Mouse (Mus musculus) embryonic facial prominence, embryonic 13.5 days (tissue): Measurements from ENCODE around the gene Il11ra1. TPM values are rescaled to one million over a fixed set of nuclear protein-coding genes. Genes with fewer than 3 reads are reported as not detected.

Source experiments
- ATAC-seq: fragments of 200-750 bp; cut with Nextera tagmentation; 2 replicates; pipeline ENCODE4 v1.8.0; 2017; ENCODE audit warnings: low read depth; ENCODE audit not compliant: insufficient number of reproducible peaks, insufficient read depth, low FRiP score, low TSS enrichment
- H3K27ac ChIP-seq: fragments of 300-500 bp; sonication (generic); 2 replicates; pipeline ENCODE4 v1.5.1; 2015; ENCODE audit warnings: moderate library complexity, mild to moderate bottlenecking, inconsistent platforms
- H3K27me3 ChIP-seq: fragments of 300-500 bp; sonication (generic); 2 replicates; pipeline ENCODE4 v1.6.1; 2015; ENCODE audit warnings: mild to moderate bottlenecking, inconsistent platforms
- H3K36me3 ChIP-seq: fragments of 300-500 bp; sonication (generic); 2 replicates; pipeline ENCODE4 v1.6.1; 2015; ENCODE audit warnings: mild to moderate bottlenecking, inconsistent platforms
- H3K4me1 ChIP-seq: fragments of 300-500 bp; sonication (generic); 2 replicates; pipeline ENCODE4 v1.6.1; 2015; ENCODE audit warnings: inconsistent platforms
- H3K4me2 ChIP-seq: fragments of 300-500 bp; sonication (generic); 2 replicates; pipeline ENCODE4 v1.6.1; 2015; ENCODE audit warnings: moderate library complexity, mild to moderate bottlenecking, inconsistent platforms
- H3K4me3 ChIP-seq: fragments of 300-500 bp; sonication (generic); 2 replicates; pipeline ENCODE4 v1.5.1; 2015; ENCODE audit warnings: mild to moderate bottlenecking, inconsistent platforms
- H3K9ac ChIP-seq: fragments of 300-500 bp; sonication (generic); 2 replicates; pipeline ENCODE4 v1.6.1; 2015; ENCODE audit warnings: mild to moderate bottlenecking, inconsistent platforms
- H3K9me3 ChIP-seq: fragments of 300-500 bp; sonication (generic); 2 replicates; pipeline ENCODE4 v1.6.1; 2016; ENCODE audit warnings: inconsistent platforms
- WGBS: fragments of 180-500 bp; shearing (Covaris S2); methylation state at CpG from one replicate; pipeline ENCODE4 v1.1.7; 2015; ENCODE audit warnings: mixed read lengths; 5-methylcytosine and 5-hydroxymethylcytosine counted together
- polyA plus RNA-seq: library from polyadenylated mRNA; unstranded; fragments of >200 nt; fragmentation: Nextera tagmentation; extraction: Ambion mirVana; gene quantifications from 2 replicates; pipeline ENCODE4 v1.2.1, GENCODE M21; 2015

Il11ra1 gene
- polyA plus RNA-seq, 1 experiment from 2014 or later = 427 TPM

GRCm38 (mm10) chr4:41712421-41713196 is 12.8 kb downstream of the Il11ra1 start:
- H3K4me1 ChIP-seq = peaks cover 54% of the 10 kb centered on the region
- peak overlapping the region; percentile 83 for H3K27ac ChIP-seq
- H3K36me3 ChIP-seq = peaks cover 17% of the 10 kb centered on the region
- H3K4me3 ChIP-seq = peak overlapping the region; percentile 82
- no peaks in the 10 kb centered on the region for H3K9me3 ChIP-seq
- WGBS = 43% methylated on average over 31 of the region's 31 CpGs
- no peaks in the 10 kb centered on the region for H3K27me3 ChIP-seq
- no peak for ATAC-seq
- H3K9ac ChIP-seq = peak overlapping the region; percentile 93
- H3K4me2 ChIP-seq = peak overlapping the region; percentile 78

- Histone ChIP-seq H3K27me3 (no peaks in the 10 kb centered on the region), H3K4me2 (peak within 1 kb of the TSS; percentile 78), H3K27ac (peak within 1 kb of the TSS; percentile 83), H3K4me3 (peak within 1 kb of the TSS; percentile 82), H3K4me1 (peaks cover 48% of the 10 kb centered on the region), H3K36me3 (peaks cover 24% of the 10 kb centered on the region), H3K9me3 (no peaks in the 10 kb centered on the region), H3K9ac (peak within 1 kb of the TSS; percentile 93)
- ATAC-seq = peak; percentile 38; the same call in 1 of the 2 replicates
- under 1% methylated on average over 61 of the region's 61 CpGs for WGBS
Measured at GRCm38 (mm10) chr4:41713197-41714067, 13.6 kb downstream of the Il11ra1 start, which contains the start of gene Rpp25l. TSS of gene Rpp25l (minus strand) at chr4:41713534.

- H3K9me3 ChIP-seq = no peaks in the 10 kb centered on the region
- no peaks in the 10 kb centered on the region for H3K27me3 ChIP-seq
- H3K4me1 ChIP-seq = peaks cover 48% of the 10 kb centered on the region
- 11% methylated on average over 8 of the region's 8 CpGs for WGBS
- H3K9ac ChIP-seq = peak overlapping the region; percentile 93; the same call in 1 of the 2 replicates
- no peak overlapping the region for H3K27ac ChIP-seq
- peak overlapping the region; percentile 78 for H3K4me2 ChIP-seq
- no peak for ATAC-seq
- H3K36me3 ChIP-seq = peaks cover 31% of the 10 kb centered on the region
- H3K4me3 ChIP-seq = peak overlapping the region; percentile 82
Measured at GRCm38 (mm10) chr4:41714276-41714675, 14.5 kb downstream of the Il11ra1 start.

GRCm38 (mm10) chr4:41715082-41715481 is 15.3 kb downstream of the Il11ra1 start:
- Histone ChIP-seq H3K4me3 (no peak overlapping the region), H3K9ac (no peak overlapping the region), H3K4me1 (peaks cover 48% of the 10 kb centered on the region), H3K4me2 (0 out of 2 replicates have a peak overlapping the region, but pooled peaks have one; percentile 78), H3K27ac (no peak overlapping the region), H3K27me3 (no peaks in the 10 kb centered on the region), H3K36me3 (peaks cover 38% of the 10 kb centered on the region), H3K9me3 (no peaks in the 10 kb centered on the region)
- 76% methylated on average over 8 of the region's 8 CpGs for WGBS
- ATAC-seq = no peak

- ATAC-seq = no peak
- Histone ChIP-seq H3K9me3 (no peaks in the 10 kb centered on the region), H3K4me2 (no peak overlapping the region), H3K27me3 (no peaks in the 10 kb centered on the region), H3K4me3 (no peak overlapping the region), H3K27ac (no peak overlapping the region), H3K36me3 (peaks cover 35% of the 10 kb centered on the region), H3K4me1 (peaks cover 48% of the 10 kb centered on the region), H3K9ac (no peak overlapping the region)
- WGBS = 81% methylated on average over 5 of the region's 5 CpGs
Measured at GRCm38 (mm10) chr4:41715596-41715995, 15.8 kb downstream of the Il11ra1 start.

- H3K27ac ChIP-seq = peak overlapping the region; percentile 55
- no peak for ATAC-seq
- H3K4me1 ChIP-seq = peaks cover 44% of the 10 kb centered on the region
- peak overlapping the region; percentile 52 for H3K9ac ChIP-seq
- no peaks in the 10 kb centered on the region for H3K27me3 ChIP-seq
- H3K9me3 ChIP-seq = no peaks in the 10 kb centered on the region
- no peak overlapping the region for H3K4me3 ChIP-seq
- 22% methylated on average over 6 of the region's 6 CpGs for WGBS
- no peak overlapping the region; the same call in 1 of the 2 replicates for H3K4me2 ChIP-seq
- peaks cover 35% of the 10 kb centered on the region for H3K36me3 ChIP-seq
Measured at GRCm38 (mm10) chr4:41716834-41717233, 17.0 kb downstream of the Il11ra1 start.

GRCm38 (mm10) chr4:41722918-41723351 is 23.1 kb downstream of the Il11ra1 start, which contains the start of gene Dctn3:
TSS of gene Dctn3 (minus strand) at chr4:41723170.
- no peak within 1 kb of the TSS for H3K27ac ChIP-seq
- under 1% methylated on average over 27 of the region's 27 CpGs for WGBS
- H3K4me2 ChIP-seq = peak within 1 kb of the TSS; percentile 78

GRCm38 (mm10) chr4:41726826-41727621 is 27.2 kb downstream of the Il11ra1 start:
- no peaks in the 10 kb centered on the region for H3K9me3 ChIP-seq
- H3K4me2 ChIP-seq = no peak overlapping the region
- no peak for ATAC-seq
- H3K36me3 ChIP-seq = no peaks in the 10 kb centered on the region
- H3K27me3 ChIP-seq = peaks cover 81% of the 10 kb centered on the region
- H3K4me1 ChIP-seq = peaks cover 30% of the 10 kb centered on the region
- no peak overlapping the region for H3K27ac ChIP-seq
- no peak overlapping the region for H3K9ac ChIP-seq
- no peak overlapping the region for H3K4me3 ChIP-seq
- 13% methylated on average over 20 of the region's 20 CpGs for WGBS

More at GRCm38 (mm10) chr4:41722918-41723351, 23.1 kb downstream of the Il11ra1 start, which contains the start of gene Dctn3:
- peaks cover 44% of the 10 kb centered on the region for H3K27me3 ChIP-seq
- peak within 1 kb of the TSS; percentile 89 for H3K9ac ChIP-seq
- ATAC-seq = peak; percentile 82
- H3K4me1 ChIP-seq = peaks cover 27% of the 10 kb centered on the region
- peaks cover 19% of the 10 kb centered on the region for H3K36me3 ChIP-seq
- no peaks in the 10 kb centered on the region for H3K9me3 ChIP-seq
- peak within 1 kb of the TSS; percentile 82 for H3K4me3 ChIP-seq

- Histone ChIP-seq H3K9me3 (no peaks in the 10 kb centered on the region), H3K9ac (peak within 1 kb of the TSS; percentile 52)
Measured at GRCm38 (mm10) chr4:41731052-41731765, 31.4 kb downstream of the Il11ra1 start, which contains the start of gene Arid3c. TSS of gene Arid3c (minus strand) at chr4:41731142.

GRCm38 (mm10) chr4:41737602-41738255 is 37.9 kb downstream of the Il11ra1 start:
- H3K4me1 ChIP-seq = peaks cover 16% of the 10 kb centered on the region
- H3K9me3 ChIP-seq = no peaks in the 10 kb centered on the region
- 43% methylated on average over 8 of the region's 8 CpGs for WGBS
- peaks cover 12% of the 10 kb centered on the region for H3K36me3 ChIP-seq
- no peak for ATAC-seq
- H3K4me3 ChIP-seq = no peak overlapping the region
- H3K27me3 ChIP-seq = peaks cover 10% of the 10 kb centered on the region
- no peak overlapping the region for H3K4me2 ChIP-seq
- H3K9ac ChIP-seq = no peak overlapping the region
- no peak overlapping the region for H3K27ac ChIP-seq

More at GRCm38 (mm10) chr4:41731052-41731765, 31.4 kb downstream of the Il11ra1 start, which contains the start of gene Arid3c:
- 1% methylated on average over 50 of the region's 50 CpGs for WGBS
- Histone ChIP-seq H3K27ac (no peak within 1 kb of the TSS), H3K4me3 (peak within 1 kb of the TSS; percentile 44), H3K4me2 (peak within 1 kb of the TSS; percentile 74), H3K36me3 (no peaks in the 10 kb centered on the region), H3K27me3 (peaks cover 70% of the 10 kb centered on the region), H3K4me1 (peaks cover 16% of the 10 kb centered on the region)
- no peak for ATAC-seq
